Mouse (Mus musculus) layer of hippocampus, adult 8-10 months (tissue): Measurements from ENCODE around the gene Dkkl1. TPM values are rescaled to one million over a fixed set of nuclear protein-coding genes. Genes with fewer than 3 reads are reported as not detected.
"Not testable (repeated sequence)": the region's sequence is repeated elsewhere in the genome, so short reads cannot be mapped to it uniquely, and the experiment has no call there.

Experiments used
- DNase-seq, 2 experiments: peaks; one replicate each; pipeline ENCODE4 v3.0.0; 2022; ENCODE audit warnings: low spot score in 2 of 2
- total RNA-seq, 4 experiments: library from RNA; stranded (reverse); gene quantifications; 2 replicates each; pipeline ENCODE4 v1.2.4; 2022

Gene Dkkl1
- total RNA-seq, 4 experiments from 2014 or later, result 2.1 to 3.3 (median 2.6) TPM

DNA sequence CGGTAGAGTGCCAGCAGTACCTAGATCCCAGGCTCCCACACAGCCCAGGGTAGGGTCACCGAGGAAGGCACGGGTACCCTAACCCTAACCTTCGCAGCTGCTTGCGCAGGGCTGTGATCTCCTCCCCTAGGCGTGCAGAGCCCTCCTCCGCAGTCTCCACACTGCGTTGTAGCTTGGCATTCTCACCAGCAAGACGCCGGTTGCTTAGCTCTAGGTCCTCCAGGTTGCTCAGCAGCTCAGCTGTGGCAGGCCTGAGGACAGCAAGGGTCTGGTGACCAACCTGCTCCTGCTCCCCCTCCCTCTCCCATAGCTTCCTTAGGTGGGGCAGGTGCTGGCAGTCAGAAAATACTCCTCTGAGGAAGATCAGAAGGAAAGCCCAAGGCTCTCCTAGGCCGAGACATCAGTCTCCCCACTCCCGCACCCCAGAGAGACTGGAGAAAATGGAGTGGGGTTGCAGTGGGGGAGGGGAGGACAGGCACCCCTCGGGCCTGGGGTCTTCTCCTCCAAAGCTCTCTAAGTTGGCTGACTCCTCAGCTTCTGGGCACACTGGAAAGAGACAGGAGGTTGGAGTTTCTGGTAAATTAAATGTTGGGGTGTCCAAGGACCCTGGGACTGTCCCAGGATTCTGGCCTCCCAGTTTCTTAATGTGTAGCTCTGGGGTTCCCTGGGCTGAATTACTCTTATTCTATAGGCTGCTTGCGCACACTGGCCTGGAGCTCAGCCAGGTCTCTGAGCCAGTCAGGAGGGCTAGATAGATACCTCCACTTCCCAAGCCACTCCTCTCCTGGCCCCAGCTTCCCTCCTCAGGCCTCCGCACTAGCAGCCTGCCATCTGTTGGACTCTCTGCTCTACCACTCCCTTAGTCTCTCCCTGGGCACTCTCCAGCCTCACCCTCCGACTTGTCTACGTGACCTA is 17.8 kb downstream of the Dkkl1 start:
- no peak for DNase-seq

- no peak for DNase-seq
Observed at GRCm38 (mm10) chr7:45193406-45193805, 18.5 kb downstream of the Dkkl1 start.

DNA sequence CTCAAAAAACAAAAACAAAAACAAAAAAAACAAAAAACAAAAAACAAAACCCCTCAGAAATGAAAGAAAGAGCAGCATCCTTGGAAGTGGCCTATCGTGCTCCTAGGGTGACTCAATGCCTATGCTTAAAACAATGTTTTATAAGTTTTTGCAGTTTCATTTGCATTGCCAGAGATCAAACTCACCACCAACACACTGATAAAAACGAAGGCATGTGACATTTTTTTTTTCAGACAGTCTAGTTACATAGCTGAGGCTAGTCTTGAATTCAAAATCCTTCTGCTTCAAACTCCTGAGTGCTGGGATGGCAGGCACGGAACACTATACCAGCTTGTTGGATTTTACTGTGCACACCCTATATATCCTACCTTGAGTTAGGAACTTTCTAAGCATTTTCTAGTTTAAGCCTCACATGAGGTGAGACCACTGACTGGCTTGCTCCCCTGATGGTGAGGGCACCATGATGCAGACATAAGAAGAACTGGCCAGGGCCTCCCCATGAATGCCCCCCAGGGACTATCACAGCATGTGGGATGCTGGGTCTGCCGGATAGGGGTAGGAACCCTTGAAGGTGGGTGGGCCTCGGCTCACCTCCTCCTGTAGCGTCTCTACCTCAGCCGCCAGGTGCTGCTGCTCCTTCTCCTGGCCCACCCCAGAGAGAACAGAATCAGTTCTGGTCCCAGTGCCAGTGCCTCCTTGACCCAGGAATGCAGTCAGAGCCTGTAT is 19.2 kb downstream of the Dkkl1 start:
- no peak for DNase-seq

GRCm38 (mm10) chr7:45191803-45192363 is 20.1 kb downstream of the Dkkl1 start:
- DNase-seq, result no peak

GRCm38 (mm10) chr7:45191161-45191560 is 20.8 kb downstream of the Dkkl1 start:
- DNase-seq, result no peak

DNA sequence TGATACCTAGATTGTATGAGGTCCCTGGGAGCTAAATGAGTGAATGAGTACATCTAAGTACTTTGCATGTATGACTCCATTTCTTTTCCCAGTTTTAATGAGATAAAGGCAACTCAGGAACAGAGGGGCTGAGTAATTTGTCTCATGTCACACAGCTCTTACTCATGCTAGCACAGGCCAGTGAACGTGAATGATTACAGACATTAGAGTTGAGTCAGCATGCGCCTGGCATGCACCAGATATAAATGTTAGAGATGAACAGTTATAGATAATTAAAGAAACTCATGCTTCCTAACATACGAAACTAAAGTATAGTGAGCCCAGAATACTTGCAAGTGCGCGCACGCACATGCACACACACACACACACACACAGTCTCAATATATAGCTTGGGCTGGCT is 21.8 kb downstream of the Dkkl1 start:
- DNase-seq, result no peak

DNA sequence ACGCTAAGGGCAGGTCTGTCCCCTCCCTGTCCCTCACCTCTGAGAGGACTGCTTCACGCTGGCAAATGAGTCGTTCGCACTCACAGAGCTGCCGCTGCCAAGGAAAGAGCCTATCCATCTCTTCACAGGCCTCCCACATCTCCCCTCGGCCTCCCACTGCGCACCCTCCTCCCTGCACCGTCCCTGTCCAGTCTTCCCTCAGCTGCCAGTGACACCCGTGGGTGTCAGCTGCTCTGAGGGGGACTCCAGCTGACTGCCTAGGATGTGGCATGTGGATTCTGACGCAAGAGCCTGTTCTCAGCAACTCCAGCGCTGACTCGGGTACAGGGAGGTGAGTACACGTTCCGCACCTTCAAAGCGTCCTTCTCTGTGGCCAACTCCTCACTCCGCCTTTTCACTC is 22.3 kb downstream of the Dkkl1 start:
- DNase-seq, result no peak

GRCm38 (mm10) chr7:45185921-45186320 is 26.0 kb downstream of the Dkkl1 start:
- no peak for DNase-seq

DNA sequence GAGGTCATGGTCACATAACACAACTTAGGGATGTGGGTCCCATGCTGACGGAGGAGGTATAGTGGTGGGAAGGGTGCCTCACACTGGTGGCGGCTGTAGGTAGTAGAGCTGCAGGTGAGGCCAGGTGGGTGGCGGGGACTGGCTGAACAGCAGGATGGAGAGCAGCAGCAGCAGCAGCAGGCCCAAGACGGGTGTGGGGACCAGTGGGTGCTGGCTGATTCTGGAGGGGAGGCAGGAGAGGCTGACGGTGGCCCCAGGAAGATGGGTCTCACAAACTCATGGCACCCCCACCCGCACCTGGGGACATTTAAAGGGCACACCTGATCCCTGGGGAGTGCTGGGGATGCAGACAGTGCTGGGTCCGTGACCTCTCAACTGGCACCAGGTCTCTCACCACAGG is 28.3 kb downstream of the Dkkl1 start:
- no peak for DNase-seq

DNA sequence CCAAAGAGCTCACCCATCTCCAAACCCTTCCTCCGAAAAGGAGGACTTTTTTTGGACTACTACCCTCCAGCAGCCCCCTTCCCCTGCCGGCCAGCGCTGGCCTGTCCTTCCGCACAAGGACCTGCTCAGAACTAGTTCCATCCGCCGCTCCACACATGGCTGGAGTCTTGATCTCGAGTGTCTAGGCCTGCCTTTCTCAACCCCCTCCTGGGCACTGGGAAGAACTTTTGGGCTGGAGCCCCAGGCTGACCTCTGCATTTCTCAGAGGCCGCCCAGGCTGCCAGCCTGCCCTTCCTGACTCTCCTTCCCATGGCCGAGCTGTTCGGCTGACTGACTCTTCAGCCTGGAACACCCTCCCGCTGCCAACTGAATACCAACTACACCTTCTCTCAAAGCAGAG is 29.3 kb downstream of the Dkkl1 start:
- no peak for DNase-seq

DNA sequence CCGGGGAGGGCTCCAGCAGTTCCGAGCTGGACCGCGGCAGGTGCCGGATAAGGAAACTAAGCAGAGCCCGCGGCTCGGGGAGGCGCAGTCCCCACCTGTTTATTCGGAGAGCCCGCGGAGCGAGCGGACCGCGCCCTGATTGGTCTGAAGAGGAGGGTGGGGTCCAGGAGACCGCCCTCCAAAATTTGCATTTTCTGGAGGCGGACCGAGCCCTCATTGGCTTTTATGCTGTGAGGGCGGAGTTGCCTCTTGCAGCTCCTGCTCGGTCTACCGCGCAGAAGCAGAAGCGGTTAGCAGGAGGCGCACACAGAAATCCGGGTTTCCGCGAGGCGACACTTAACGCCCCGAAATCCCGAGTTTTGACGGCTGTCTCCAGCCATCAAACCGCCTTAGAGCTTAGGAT is 29.7 kb downstream of the Dkkl1 start:
- DNase-seq, result peak; percentile 81 to 82

DNA sequence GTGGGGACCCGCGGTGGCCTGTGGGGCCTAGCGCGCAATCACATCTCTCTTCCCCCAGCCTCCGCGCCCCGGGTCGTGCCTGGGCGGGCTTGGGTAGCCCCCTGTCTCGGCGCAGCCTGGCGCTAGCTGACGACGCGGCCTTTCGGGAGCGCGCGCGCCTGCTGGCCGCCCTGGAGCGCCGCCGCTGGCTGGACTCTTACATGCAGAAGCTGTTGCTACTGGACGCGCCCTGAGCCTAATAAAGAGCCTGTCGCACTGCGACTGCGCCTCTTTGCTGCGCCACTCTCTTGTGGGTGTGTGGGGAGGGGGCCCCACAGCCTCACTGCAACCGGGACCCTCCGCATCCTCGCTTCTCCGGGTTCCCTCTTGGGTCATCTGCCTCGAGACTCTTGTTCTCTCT is 30.4 kb downstream of the Dkkl1 start:
- no peak for DNase-seq

DNA sequence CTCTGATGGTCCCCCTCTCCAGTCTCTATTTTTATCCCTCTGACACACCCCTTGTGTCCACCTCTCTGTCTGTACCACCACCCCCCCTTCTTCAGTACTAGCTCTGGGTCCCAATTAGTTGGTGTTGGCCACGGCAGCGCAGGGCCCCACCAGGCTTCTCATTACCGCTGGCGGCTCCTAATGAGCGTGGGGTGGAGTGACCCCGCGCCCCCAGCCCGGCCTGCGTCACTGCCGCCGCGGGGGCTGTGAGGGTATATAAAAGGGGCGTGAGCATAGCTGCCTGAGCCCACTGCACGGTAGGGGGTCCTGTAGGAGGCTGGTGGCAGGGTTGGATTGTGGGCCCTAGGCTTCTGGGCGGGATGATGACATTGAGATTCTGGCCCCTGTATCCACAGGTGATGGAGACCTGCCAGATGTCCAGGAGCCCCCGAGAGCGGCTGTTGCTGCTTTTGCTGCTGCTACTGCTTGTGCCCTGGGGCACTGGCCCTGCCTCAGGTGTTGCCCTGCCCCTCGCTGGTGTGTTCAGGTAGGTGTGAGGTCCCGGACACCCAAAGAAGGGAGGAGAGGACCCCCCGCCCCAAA is 31.0 kb downstream of the Dkkl1 start, which contains the start of gene Pth2:
Gene Pth2, plus strand, starts transcription at position 100 of the 582 bp plus-strand sequence.
- no peak for DNase-seq

DNA sequence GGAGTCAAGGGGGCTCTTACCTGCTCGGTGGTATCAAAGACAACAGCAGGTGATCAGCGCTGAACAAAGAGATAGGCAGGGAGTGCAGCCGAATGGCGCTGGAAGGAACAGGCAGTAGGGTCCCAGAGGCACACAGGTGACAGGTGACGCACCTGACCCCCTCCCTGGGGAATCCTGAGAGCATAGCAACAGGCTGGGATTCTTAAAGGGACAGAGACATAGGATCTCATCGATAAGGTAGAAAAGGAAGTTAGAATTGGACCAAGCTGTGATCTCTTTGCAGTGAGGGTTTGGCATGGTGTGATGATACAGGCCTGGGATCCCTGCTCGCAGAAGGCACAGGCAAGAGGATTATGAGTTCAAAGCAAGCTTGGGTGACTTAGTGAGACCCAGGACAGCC is 32.5 kb downstream of the Dkkl1 start, which contains the start of gene Gfy:
Gene Gfy, minus strand, starts transcription at position 101 of the 400 bp plus-strand sequence.
- DNase-seq, result no peak

- no peak for DNase-seq
Observed at GRCm38 (mm10) chr7:45178550-45178949, 33.4 kb downstream of the Dkkl1 start.

- no peak for DNase-seq
Observed at GRCm38 (mm10) chr7:45176356-45176755, 35.6 kb downstream of the Dkkl1 start.

DNA sequence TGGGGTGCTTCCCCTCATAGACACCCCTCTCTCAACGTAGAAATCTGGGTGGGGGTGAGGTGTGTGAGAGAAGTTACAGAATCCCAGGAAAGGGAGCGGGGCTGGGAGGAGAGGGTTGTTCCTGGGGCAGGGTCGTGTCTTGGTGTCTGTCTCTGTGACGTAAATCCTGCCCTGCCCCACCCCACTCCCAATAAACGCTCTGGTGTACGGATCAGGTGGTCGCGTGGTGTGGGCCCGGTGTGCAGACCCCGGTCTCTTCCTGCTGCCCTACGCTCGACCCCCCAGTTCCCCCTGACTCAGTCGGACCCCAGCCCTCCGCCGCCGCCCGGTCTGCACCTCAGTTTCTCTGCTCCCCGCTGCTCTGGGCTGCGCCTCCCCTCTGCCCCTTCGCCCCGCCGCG is 36.0 kb downstream of the Dkkl1 start:
- DNase-seq, result no peak

DNA sequence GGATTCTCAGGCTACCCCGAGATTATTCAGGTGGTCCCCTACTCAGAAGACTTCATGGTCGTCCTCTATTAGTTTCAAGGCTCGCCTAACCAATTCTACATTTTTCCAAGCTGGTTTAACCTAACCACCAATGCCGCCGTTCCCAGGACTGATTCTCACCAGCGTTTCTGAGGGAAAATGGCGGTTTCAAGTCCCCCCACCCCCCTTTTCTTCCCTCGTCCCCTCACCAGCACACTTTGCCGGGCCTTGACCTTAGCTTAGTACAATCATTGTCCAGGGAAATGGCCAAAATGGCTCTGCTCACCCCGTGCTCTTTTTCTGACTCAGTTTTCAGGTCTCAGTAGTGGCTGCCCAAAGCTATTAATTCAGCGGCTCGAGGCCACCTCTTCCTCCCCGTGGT is 36.5 kb downstream of the Dkkl1 start:
- DNase-seq, result no peak

- DNase-seq, result no peak
Observed at GRCm38 (mm10) chr7:45174567-45175280, 37.2 kb downstream of the Dkkl1 start.

GRCm38 (mm10) chr7:45173772-45174171 is 38.2 kb downstream of the Dkkl1 start:
- DNase-seq, result not testable (repeated sequence)

GRCm38 (mm10) chr7:45172974-45173373 is 39.0 kb downstream of the Dkkl1 start:
- no peak for DNase-seq
